Mouse (Mus musculus): Measurements from ENCODE around the gene Pla2r1. TPM values are rescaled to one million over a fixed set of nuclear protein-coding genes. Genes with fewer than 3 reads are reported as not detected.

The Pla2r1 gene
- polyA plus RNA-seq, 1 experiment from 2014 or later: 0.88 TPM

GRCm38 (mm10) chr2:60407387-60407786, 145.7 kb downstream of the Pla2r1 start:
- 95% methylated on average over 2 of the region's 2 CpGs for WGBS
- ATAC-seq (ENCODE audit: low FRiP score): no peak
- Histone ChIP-seq H3K4me3 (ENCODE audit: low read depth, low read length) (no peak overlapping the region), H3K9me3 (ENCODE audit: control insufficient read depth, low read length) (no peaks in the 10 kb centered on the region), H3K9ac (ENCODE audit: low read depth, low read length) (no peak overlapping the region), H3K4me2 (replicated peaks; ENCODE audit: low read depth, low read length) (no peak overlapping the region), H3K36me3 (ENCODE audit: control insufficient read depth, insufficient read depth, low read length) (no peaks in the 10 kb centered on the region), H3K27me3 (ENCODE audit: control insufficient read depth, insufficient read depth, low read length) (no peaks in the 10 kb centered on the region), H3K27ac (ENCODE audit: low read depth, low read length) (no peak overlapping the region), H3K4me1 (replicated peaks; ENCODE audit: control insufficient read depth, insufficient read depth, low read length) (no peaks in the 10 kb centered on the region)
- no peak for DNase-seq (ENCODE audit: low spot score)

GRCm38 (mm10) chr2:60405431-60405830, 147.7 kb downstream of the Pla2r1 start:
- Histone ChIP-seq H3K9me3 (ENCODE audit: control insufficient read depth, low read length) (no peaks in the 10 kb centered on the region), H3K27me3 (ENCODE audit: control insufficient read depth, insufficient read depth, low read length) (no peaks in the 10 kb centered on the region), H3K36me3 (ENCODE audit: control insufficient read depth, insufficient read depth, low read length) (no peaks in the 10 kb centered on the region), H3K27ac (ENCODE audit: low read depth, low read length) (no peak overlapping the region), H3K4me1 (replicated peaks; ENCODE audit: control insufficient read depth, insufficient read depth, low read length) (no peaks in the 10 kb centered on the region), H3K4me2 (replicated peaks; ENCODE audit: low read depth, low read length) (no peak overlapping the region), H3K4me3 (ENCODE audit: low read depth, low read length) (no peak overlapping the region), H3K9ac (ENCODE audit: low read depth, low read length) (no peak overlapping the region)
- ATAC-seq (ENCODE audit: low FRiP score) (no peak), DNase-seq (ENCODE audit: low spot score) (no peak)
- 94% methylated on average over 5 of the region's 5 CpGs for WGBS

GRCm38 (mm10) chr2:60404763-60405162, 148.3 kb downstream of the Pla2r1 start:
- no peak overlapping the region for H3K4me3 ChIP-seq (ENCODE audit: low read depth, low read length)
- no peaks in the 10 kb centered on the region for H3K36me3 ChIP-seq (ENCODE audit: control insufficient read depth, insufficient read depth, low read length)
- no peak for DNase-seq (ENCODE audit: low spot score)
- ATAC-seq (ENCODE audit: low FRiP score): no peak
- no peaks in the 10 kb centered on the region for H3K9me3 ChIP-seq (ENCODE audit: control insufficient read depth, low read length)
- no peak overlapping the region for H3K4me2 ChIP-seq (replicated peaks; ENCODE audit: low read depth, low read length)
- WGBS: 93% methylated on average over 7 of the region's 7 CpGs
- no peaks in the 10 kb centered on the region for H3K27me3 ChIP-seq (ENCODE audit: control insufficient read depth, insufficient read depth, low read length)
- no peaks in the 10 kb centered on the region for H3K4me1 ChIP-seq (replicated peaks; ENCODE audit: control insufficient read depth, insufficient read depth, low read length)
- no peak overlapping the region for H3K9ac ChIP-seq (ENCODE audit: low read depth, low read length)
- H3K27ac ChIP-seq (ENCODE audit: low read depth, low read length): no peak overlapping the region

- no peak overlapping the region for H3K9ac ChIP-seq (ENCODE audit: low read depth, low read length)
- no peaks in the 10 kb centered on the region for H3K4me1 ChIP-seq (replicated peaks; ENCODE audit: control insufficient read depth, insufficient read depth, low read length)
- H3K27me3 ChIP-seq (ENCODE audit: control insufficient read depth, insufficient read depth, low read length): no peaks in the 10 kb centered on the region
- H3K4me2 ChIP-seq (replicated peaks; ENCODE audit: low read depth, low read length): no peak overlapping the region
- no peak overlapping the region for H3K27ac ChIP-seq (ENCODE audit: low read depth, low read length)
- no peak overlapping the region for H3K4me3 ChIP-seq (ENCODE audit: low read depth, low read length)
- 83% methylated on average over 5 of the region's 5 CpGs for WGBS
- DNase-seq (ENCODE audit: low spot score) (no peak), ATAC-seq (ENCODE audit: low FRiP score) (no peak)
- H3K36me3 ChIP-seq (ENCODE audit: control insufficient read depth, insufficient read depth, low read length): no peaks in the 10 kb centered on the region
- H3K9me3 ChIP-seq (ENCODE audit: control insufficient read depth, low read length): no peaks in the 10 kb centered on the region
These were observed 151.4 kb downstream of the Pla2r1 start for GRCm38 (mm10) chr2:60401694-60402093.

- Histone ChIP-seq H3K4me3 (ENCODE audit: low read depth, low read length) (no peak overlapping the region), H3K27me3 (ENCODE audit: control insufficient read depth, insufficient read depth, low read length) (no peaks in the 10 kb centered on the region), H3K4me1 (replicated peaks; ENCODE audit: control insufficient read depth, insufficient read depth, low read length) (no peaks in the 10 kb centered on the region), H3K9me3 (ENCODE audit: control insufficient read depth, low read length) (no peaks in the 10 kb centered on the region), H3K9ac (ENCODE audit: low read depth, low read length) (no peak overlapping the region), H3K36me3 (ENCODE audit: control insufficient read depth, insufficient read depth, low read length) (no peaks in the 10 kb centered on the region), H3K27ac (ENCODE audit: low read depth, low read length) (no peak overlapping the region), H3K4me2 (replicated peaks; ENCODE audit: low read depth, low read length) (no peak overlapping the region)
- WGBS: 74% methylated on average over 6 of the region's 6 CpGs
- ATAC-seq (ENCODE audit: low FRiP score) (no peak), DNase-seq (ENCODE audit: low spot score) (no peak)
These were observed 159.3 kb downstream of the Pla2r1 start for GRCm38 (mm10) chr2:60393786-60394185.

- H3K27me3 ChIP-seq (ENCODE audit: control insufficient read depth, insufficient read depth, low read length): no peaks in the 10 kb centered on the region
- H3K4me2 ChIP-seq (replicated peaks; ENCODE audit: low read depth, low read length): no peak overlapping the region
- no peak overlapping the region for H3K4me3 ChIP-seq (ENCODE audit: low read depth, low read length)
- no peaks in the 10 kb centered on the region for H3K9me3 ChIP-seq (ENCODE audit: control insufficient read depth, low read length)
- no peak overlapping the region for H3K9ac ChIP-seq (ENCODE audit: low read depth, low read length)
- DNase-seq (ENCODE audit: low spot score): no peak
- no peaks in the 10 kb centered on the region for H3K4me1 ChIP-seq (replicated peaks; ENCODE audit: control insufficient read depth, insufficient read depth, low read length)
- WGBS: 89% methylated on average over 4 of the region's 4 CpGs
- no peak overlapping the region for H3K27ac ChIP-seq (ENCODE audit: low read depth, low read length)
- ATAC-seq (ENCODE audit: low FRiP score): no peak
- H3K36me3 ChIP-seq (ENCODE audit: control insufficient read depth, insufficient read depth, low read length): no peaks in the 10 kb centered on the region
These were observed 160.8 kb downstream of the Pla2r1 start for GRCm38 (mm10) chr2:60392286-60392685.

- DNase-seq (ENCODE audit: low spot score) (no peak), ATAC-seq (ENCODE audit: low FRiP score) (no peak)
- no peak overlapping the region for H3K9ac ChIP-seq (ENCODE audit: low read depth, low read length)
- H3K4me2 ChIP-seq (replicated peaks; ENCODE audit: low read depth, low read length): no peak overlapping the region
- WGBS: 84% methylated on average over 3 of the region's 3 CpGs
- H3K36me3 ChIP-seq (ENCODE audit: control insufficient read depth, insufficient read depth, low read length): no peaks in the 10 kb centered on the region
- no peaks in the 10 kb centered on the region for H3K4me1 ChIP-seq (replicated peaks; ENCODE audit: control insufficient read depth, insufficient read depth, low read length)
- peaks cover 2% of the 10 kb centered on the region for H3K27me3 ChIP-seq (ENCODE audit: control insufficient read depth, insufficient read depth, low read length)
- H3K4me3 ChIP-seq (ENCODE audit: low read depth, low read length): no peak overlapping the region
- H3K9me3 ChIP-seq (ENCODE audit: control insufficient read depth, low read length): no peaks in the 10 kb centered on the region
- no peak overlapping the region for H3K27ac ChIP-seq (ENCODE audit: low read depth, low read length)
These were observed 165.7 kb downstream of the Pla2r1 start for GRCm38 (mm10) chr2:60387363-60387762.

GRCm38 (mm10) chr2:60386835-60387234, 166.3 kb downstream of the Pla2r1 start:
- ATAC-seq (ENCODE audit: low FRiP score) (no peak), DNase-seq (ENCODE audit: low spot score) (no peak)
- WGBS: 80% methylated on average over 2 of the region's 2 CpGs
- H3K9me3 ChIP-seq (ENCODE audit: control insufficient read depth, low read length): no peaks in the 10 kb centered on the region
- H3K27ac ChIP-seq (ENCODE audit: low read depth, low read length): no peak overlapping the region
- H3K4me1 ChIP-seq (replicated peaks; ENCODE audit: control insufficient read depth, insufficient read depth, low read length): no peaks in the 10 kb centered on the region
- H3K4me3 ChIP-seq (ENCODE audit: low read depth, low read length): no peak overlapping the region
- no peak overlapping the region for H3K4me2 ChIP-seq (replicated peaks; ENCODE audit: low read depth, low read length)
- H3K36me3 ChIP-seq (ENCODE audit: control insufficient read depth, insufficient read depth, low read length): no peaks in the 10 kb centered on the region
- H3K27me3 ChIP-seq (ENCODE audit: control insufficient read depth, insufficient read depth, low read length): peaks cover 4% of the 10 kb centered on the region
- no peak overlapping the region for H3K9ac ChIP-seq (ENCODE audit: low read depth, low read length)

GRCm38 (mm10) chr2:60384763-60385085, 168.4 kb downstream of the Pla2r1 start:
- H3K9ac ChIP-seq (ENCODE audit: low read depth, low read length): no peak overlapping the region
- H3K4me1 ChIP-seq (replicated peaks; ENCODE audit: control insufficient read depth, insufficient read depth, low read length): no peaks in the 10 kb centered on the region
- DNase-seq (ENCODE audit: low spot score) (no peak), ATAC-seq (ENCODE audit: low FRiP score) (no peak)
- H3K27me3 ChIP-seq (ENCODE audit: control insufficient read depth, insufficient read depth, low read length): peaks cover 4% of the 10 kb centered on the region
- H3K36me3 ChIP-seq (ENCODE audit: control insufficient read depth, insufficient read depth, low read length): no peaks in the 10 kb centered on the region
- H3K4me2 ChIP-seq (replicated peaks; ENCODE audit: low read depth, low read length): no peak overlapping the region
- no peak overlapping the region for H3K27ac ChIP-seq (ENCODE audit: low read depth, low read length)
- no peak overlapping the region for H3K4me3 ChIP-seq (ENCODE audit: low read depth, low read length)
- H3K9me3 ChIP-seq (ENCODE audit: control insufficient read depth, low read length): no peaks in the 10 kb centered on the region
